Mouse (Mus musculus): ENCODE data around the gene Nfkb2.
A peak's percentile ranks its signal among the peaks of the same experiment; 100 is the strongest.

Gene Nfkb2

GRCm38 (mm10) chr19:46323716-46324115 is 19.6 kb downstream of the Nfkb2 start:
- DNase-seq, result no peak

DNA sequence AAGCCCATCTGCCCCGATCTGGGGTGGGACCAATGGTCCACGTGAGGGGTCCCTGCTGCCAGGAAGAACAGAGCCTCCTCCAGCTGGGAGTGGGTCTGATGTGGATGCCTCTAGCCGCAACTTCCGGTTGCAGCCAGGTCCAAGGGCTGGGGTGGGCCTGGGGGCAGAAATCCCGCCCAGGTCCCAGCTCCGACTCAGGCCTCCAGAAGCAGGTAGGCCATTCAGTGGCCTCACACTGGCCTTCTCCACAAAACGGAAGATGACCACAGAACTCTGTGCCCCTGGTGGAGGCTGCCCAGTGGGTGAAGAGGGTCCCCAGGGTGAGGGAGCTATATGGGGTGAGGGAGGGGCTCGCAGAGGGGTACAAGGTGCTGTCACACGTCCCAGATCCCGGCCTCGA is 20.2 kb downstream of the Nfkb2 start:
- DNase-seq, result no peak

GRCm38 (mm10) chr19:46324918-46325317 is 20.8 kb downstream of the Nfkb2 start:
- no peak for DNase-seq

DNA sequence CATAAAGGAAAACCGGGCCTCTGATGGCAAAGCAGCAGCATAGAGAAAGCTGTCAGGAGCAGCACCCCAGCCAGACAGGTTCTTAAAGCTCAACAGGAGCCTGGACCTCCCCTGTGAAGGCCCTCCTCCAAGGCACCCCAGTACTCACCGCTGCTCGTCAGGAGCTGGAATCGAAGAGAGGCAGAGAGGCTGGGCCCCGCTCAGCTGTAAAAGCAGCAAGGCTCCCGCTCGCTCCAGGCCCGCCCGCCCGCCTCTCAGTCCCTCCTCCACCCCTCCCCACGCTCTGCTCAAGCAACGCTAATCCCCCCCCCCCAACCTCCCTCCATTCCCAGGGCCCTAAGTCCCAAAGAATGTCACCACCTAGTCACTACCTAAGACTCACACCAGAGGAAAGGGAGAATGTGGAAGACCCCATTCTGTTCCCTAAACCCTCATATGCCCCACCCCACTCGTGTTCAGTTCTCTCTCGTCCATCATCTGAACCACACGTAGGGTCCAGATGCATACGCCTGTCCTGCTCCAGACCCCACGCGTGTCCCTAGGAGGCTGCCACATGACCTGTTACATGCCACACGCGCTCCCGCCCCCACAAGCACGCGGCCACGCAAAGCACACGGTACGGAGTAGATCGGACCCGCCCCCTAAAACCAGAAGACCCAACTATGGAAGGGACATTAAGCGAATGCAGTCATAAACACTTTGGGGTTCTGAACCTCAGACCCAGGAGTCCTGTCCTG is 22.1 kb downstream of the Nfkb2 start:
- no peak for DNase-seq

DNA sequence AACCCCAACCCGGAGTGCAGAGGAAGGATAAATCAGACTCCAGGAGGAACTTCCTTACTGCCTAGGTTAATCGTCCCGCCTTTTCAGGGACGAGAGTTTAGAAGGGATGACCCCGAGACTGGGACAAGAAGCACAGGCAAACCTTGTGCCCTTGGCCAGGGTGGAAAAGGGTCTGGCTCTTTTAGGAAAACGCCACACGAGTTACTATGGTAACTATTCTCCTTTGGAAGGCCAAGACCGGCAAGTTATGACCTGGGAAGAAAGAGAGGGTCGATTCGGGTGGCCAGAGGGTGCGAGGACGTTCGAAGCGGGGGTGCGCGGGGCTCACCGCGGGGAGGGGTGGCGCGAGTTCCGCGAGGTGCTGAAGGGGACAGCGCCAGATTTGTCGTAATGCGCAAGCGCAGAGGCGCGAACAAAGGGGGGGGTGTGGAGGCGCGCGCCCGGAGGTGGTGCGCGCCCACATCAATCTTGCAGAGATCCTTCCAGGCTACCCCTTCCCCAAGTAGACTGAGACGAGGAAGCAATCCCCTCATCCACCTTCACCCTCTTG is 22.7 kb downstream of the Nfkb2 start, which contains the start of gene Psd:
TSS of gene Psd (minus strand) at position 401 of the 550 bp plus-strand sequence.
- DNase-seq, result peak; percentile 53

GRCm38 (mm10) chr19:46327531-46328064 is 23.5 kb downstream of the Nfkb2 start:
- no peak for DNase-seq

- peak; percentile 96 for DNase-seq
Observed at GRCm38 (mm10) chr19:46328081-46329030, 24.2 kb downstream of the Nfkb2 start, which contains the start of gene Fbxl15. TSS of gene Fbxl15 (plus strand) at chr19:46328184.

- no peak for DNase-seq
Observed at GRCm38 (mm10) chr19:46329031-46329641, 25.0 kb downstream of the Nfkb2 start.

DNA sequence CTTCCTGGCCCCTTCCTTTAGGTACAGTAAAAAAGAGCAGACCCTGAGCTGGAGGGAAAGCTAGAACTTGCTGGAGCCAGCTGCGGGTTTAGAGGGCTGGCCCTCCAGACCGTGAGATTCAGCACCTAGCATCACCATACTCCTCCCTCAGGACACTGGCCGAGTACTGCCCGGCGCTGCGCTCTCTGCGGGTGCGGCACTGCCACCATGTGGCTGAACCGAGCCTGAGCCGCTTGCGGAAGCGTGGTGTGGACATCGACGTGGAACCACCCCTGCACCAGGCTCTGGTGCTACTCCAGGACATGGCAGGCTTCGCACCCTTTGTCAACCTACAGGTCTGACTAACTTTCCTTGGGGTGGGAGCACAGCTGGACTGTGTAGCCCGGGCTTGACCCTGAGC is 25.8 kb downstream of the Nfkb2 start:
- peak; percentile 92 for DNase-seq

- no peak for DNase-seq
Observed at GRCm38 (mm10) chr19:46330696-46331095, 26.6 kb downstream of the Nfkb2 start.

GRCm38 (mm10) chr19:46331326-46331725 is 27.2 kb downstream of the Nfkb2 start:
- no peak for DNase-seq

DNA sequence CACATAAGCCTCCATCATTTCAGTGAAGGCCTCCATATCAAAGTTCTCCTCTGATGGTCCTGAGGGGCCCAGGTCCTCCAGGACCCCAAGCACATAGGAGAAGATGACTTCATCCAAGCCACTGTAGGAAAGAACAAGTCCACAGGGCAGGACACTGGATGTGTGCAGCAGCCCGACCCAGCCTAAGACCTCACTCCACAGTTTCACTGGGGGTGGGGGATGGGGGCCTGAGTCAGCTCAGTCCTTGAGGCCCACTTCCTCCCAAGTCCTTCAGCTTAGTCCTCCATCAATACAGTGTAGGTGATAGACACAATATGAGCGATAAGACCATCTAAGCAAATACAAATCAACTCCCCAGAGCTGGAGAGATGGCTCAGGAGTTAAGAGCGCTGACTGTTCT is 27.8 kb downstream of the Nfkb2 start:
- no peak for DNase-seq

DNA sequence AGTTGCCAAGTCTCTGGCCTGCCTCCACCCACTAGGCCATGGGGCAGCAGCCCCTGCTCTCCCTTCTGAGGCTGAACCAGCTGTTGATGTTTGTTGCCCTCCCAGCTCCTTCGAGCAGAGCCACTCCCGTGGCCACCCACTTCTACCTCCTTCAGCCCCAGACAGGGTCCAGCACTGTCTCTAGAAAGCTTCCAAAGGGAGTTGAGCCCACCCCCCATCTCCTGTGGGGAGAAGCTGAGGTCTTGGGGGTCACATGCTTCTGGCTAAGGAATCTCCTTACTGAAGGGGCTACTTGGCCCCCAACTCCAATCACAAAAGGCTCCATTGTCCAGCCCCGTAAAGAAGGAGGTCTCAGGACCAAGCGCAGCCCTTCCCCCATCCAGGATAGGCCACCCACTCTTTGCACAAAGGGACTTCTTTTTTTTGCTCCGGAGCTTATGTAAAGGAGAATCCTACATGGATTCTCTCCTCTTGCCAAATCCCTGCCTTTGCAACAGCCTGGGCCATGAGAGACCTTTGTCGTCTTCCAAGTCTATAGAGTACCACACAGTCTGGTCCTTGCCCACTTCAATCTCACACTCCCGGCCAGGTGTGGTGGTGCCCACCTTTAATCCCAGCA is 28.7 kb downstream of the Nfkb2 start:
- no peak for DNase-seq

DNA sequence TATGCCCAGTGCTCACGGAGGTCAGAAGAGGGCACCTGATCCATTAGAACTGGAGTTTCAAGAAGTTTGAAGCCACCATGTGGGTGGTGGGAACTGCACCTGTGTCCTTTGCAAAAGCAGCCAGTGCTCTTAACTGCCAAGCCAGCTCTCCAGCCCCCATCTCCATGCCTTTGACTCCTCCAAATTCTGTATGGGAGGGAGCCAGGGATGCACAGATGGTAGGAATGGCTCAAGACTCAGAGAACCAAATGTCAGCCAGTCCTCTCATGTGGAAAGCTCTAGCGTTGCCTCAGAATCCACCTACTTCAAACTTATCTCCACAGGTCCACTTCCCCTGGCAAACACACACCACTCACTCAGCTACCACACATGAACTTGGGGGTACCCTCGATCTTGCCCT is 29.8 kb downstream of the Nfkb2 start:
- DNase-seq, result no peak

DNA sequence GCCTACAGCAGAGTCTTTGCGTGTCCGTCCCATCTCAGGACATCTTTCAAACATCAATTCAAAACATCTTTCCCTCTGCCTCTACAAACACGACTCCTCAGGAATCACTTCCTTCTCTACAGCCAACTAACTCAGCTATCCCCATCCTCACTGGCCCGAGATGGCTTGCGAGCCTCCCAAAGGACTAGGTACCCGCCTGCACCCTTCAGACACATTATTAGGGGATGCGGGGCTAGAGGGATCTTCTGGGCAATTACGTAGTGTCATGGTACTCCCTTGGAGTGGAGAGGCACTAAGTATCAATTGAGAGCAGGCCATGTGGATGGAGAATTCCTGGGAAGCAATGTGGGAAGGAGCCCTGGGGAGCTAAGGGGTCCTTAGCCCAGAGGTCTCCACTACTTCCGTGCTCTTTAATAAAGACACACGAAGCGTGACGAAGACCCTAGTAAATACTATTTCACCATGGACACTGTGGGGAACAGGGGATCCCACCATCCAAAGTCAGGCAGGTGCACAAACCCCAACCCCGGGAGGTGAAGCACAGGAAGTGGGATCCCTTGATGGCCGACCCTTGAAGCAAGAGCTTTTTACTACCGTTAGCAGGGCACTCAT is 33.7 kb downstream of the Nfkb2 start:
- DNase-seq, result no peak

DNA sequence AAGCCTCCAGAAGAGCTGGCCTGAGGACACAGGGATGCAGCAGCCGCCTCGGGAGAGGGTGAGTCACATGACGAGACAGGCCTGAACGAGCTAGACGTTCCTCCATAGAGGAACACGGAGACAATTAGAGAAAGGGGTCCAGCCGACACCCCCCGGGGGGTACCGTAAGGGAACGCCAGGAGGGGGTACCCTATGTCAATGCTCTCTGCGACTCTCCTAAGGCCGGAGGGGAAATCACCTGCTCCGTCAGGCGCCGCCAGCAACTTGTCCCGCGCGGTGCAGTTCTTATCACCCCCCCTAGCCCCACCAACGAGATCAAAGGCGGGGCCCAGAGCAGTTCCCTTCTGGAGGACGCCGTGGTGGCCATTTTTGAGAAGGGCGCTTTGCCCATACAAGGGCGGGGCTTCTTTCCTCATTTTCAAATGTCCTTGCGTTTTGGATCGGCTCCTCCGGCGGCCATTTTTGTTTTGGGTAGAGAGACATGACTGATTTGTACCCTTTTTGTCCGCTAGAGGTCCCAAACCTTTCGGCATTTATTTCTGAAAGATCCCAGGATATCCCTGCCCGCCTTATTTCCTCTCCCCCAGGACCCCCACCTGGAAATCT is 34.3 kb downstream of the Nfkb2 start, which contains the start of gene Cuedc2:
TSS of gene Cuedc2 (minus strand) at position 372 of the 606 bp plus-strand sequence.
- peak; percentile 98 for DNase-seq

DNA sequence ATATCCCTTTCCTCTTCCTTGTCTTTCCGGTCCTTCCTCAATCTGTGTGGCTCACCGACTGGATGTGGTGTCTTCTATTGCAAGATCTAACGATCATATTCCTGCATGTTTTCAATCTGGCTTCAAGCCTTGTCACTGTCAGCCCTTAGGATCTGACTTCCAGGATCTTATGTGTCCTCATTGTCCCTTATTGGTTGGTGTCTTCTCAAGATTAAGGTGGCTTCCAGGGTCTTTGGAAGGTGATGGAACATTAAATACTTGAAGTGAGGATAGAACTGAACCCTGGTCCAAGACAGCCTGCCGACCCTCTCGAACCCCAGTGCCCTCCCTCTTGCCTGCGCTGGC is 34.8 kb downstream of the Nfkb2 start:
- DNase-seq, result no peak

- peak; percentile 80 for DNase-seq
Observed at GRCm38 (mm10) chr19:46339287-46339971, 35.3 kb downstream of the Nfkb2 start.

- DNase-seq, result no peak
Observed at GRCm38 (mm10) chr19:46344710-46345419, 40.7 kb downstream of the Nfkb2 start.

- DNase-seq, result no peak
Observed at GRCm38 (mm10) chr19:46347146-46347545, 43.0 kb downstream of the Nfkb2 start.

Data from lung, postnatal 10 days (tissue).